ENCODE assay signal across 34 mouse cellular contexts in genomic region chr7:82819541-82819940, GRCm38 (mm10).
"Had no signal": no experiment of that assay in that cellular context is flagged by ENCODE, and none has a peak within 500 bp of the region (broad histone marks: within the 10 kb centered on the region; RNA-seq: fewer than 3 reads in every experiment).

No protein-coding gene starts in this region.

- H3K4me1 ChIP-seq: heart, embryonic 13.5 days; heart, embryonic 15.5 days; hindbrain, embryonic 10.5 days; hindbrain, embryonic 12.5 days; hindbrain, embryonic 13.5 days; hindbrain, embryonic 15.5 days; intestine, embryonic 15.5 days; kidney, embryonic 15.5 days had no signal

- H3K9me3 ChIP-seq: heart, embryonic 15.5 days; hindbrain, embryonic 13.5 days; hindbrain, embryonic 15.5 days; intestine, embryonic 15.5 days; kidney, embryonic 15.5 days had no signal

- H3K9ac ChIP-seq: heart, embryonic 13.5 days; heart, embryonic 15.5 days; hindbrain, embryonic 12.5 days; hindbrain, embryonic 13.5 days; hindbrain, embryonic 14.5 days; hindbrain, embryonic 15.5 days; intestine, embryonic 15.5 days; kidney, embryonic 15.5 days had no signal

- DNase-seq: heart, postnatal 10 days; heart, postnatal 14 days; heart, postnatal 36 days; heart, postnatal 4 days; kidney, adult 11 months; kidney, adult 18-20 months; kidney, adult 2 months; kidney, adult 8-10 months; kidney, adult 9 months; kidney, postnatal 10 days; kidney, postnatal 14 days; kidney, postnatal 25 days; kidney, postnatal 36 days; kidney, postnatal 4 days; layer of hippocampus, adult 9-11 months; layer of hippocampus, postnatal 36 days had no signal

- H3K36me3 ChIP-seq: heart, embryonic 13.5 days; heart, embryonic 15.5 days; hindbrain, embryonic 10.5 days; hindbrain, embryonic 12.5 days; hindbrain, embryonic 13.5 days; hindbrain, embryonic 15.5 days; intestine, embryonic 15.5 days; kidney, embryonic 15.5 days had no signal

- ATAC-seq: hindbrain, embryonic 16.5 days; hindbrain, postnatal 0 days; inflammation-experienced regulatory T-cells, adult 6 months; intestine, embryonic 15.5 days; intestine, embryonic 16.5 days; intestine, postnatal 0 days had no signal

- H3K27ac ChIP-seq: heart, embryonic 13.5 days; heart, embryonic 15.5 days; hindbrain, embryonic 10.5 days; hindbrain, embryonic 12.5 days; hindbrain, embryonic 13.5 days; hindbrain, embryonic 14.5 days; hindbrain, embryonic 15.5 days; hindbrain, postnatal 0 days; intestine, embryonic 15.5 days; kidney, embryonic 15.5 days; kidney, postnatal 0 days; layer of hippocampus, adult 2 months; left cerebral cortex, adult 2 months had no signal

- H3K4me3 ChIP-seq: heart, embryonic 13.5 days; heart, embryonic 15.5 days; hindbrain, embryonic 10.5 days; hindbrain, embryonic 12.5 days; hindbrain, embryonic 13.5 days; hindbrain, embryonic 15.5 days; intestine, embryonic 15.5 days; kidney, embryonic 15.5 days; layer of hippocampus, adult 2 months; left cerebral cortex, adult 2 months had no signal

- H3K4me2 ChIP-seq: heart, embryonic 11.5 days; heart, embryonic 13.5 days; heart, embryonic 15.5 days; hindbrain, embryonic 12.5 days; hindbrain, embryonic 13.5 days; hindbrain, embryonic 14.5 days; hindbrain, embryonic 15.5 days; intestine, embryonic 15.5 days; kidney, embryonic 15.5 days had no signal

- H3K27me3 ChIP-seq: heart, embryonic 13.5 days; heart, embryonic 15.5 days; hindbrain, embryonic 12.5 days; hindbrain, embryonic 13.5 days; hindbrain, embryonic 15.5 days; intestine, embryonic 15.5 days; kidney, embryonic 15.5 days had no signal
